Mouse (Mus musculus) adipocyte (in vitro differentiated cells): ENCODE data around the gene Hs6st1.

Experiments
- DNase-seq: peaks from one replicate; pipeline ENCODE4 v3.0.0-alpha.2; 2016; ENCODE audit warnings: low spot score

Gene Hs6st1

GRCm38 (mm10) chr1:36064861-36065760 is 3.1 kb upstream of the Hs6st1 start:
- peak; percentile 88 for DNase-seq

- no peak for DNase-seq
Measured at GRCm38 (mm10) chr1:36065761-36066150, 2.4 kb upstream of the Hs6st1 start.

GRCm38 (mm10) chr1:36066216-36066980 is 1.8 kb upstream of the Hs6st1 start:
- no peak for DNase-seq

GRCm38 (mm10) chr1:36067201-36067600 is 999 bp upstream of the Hs6st1 start:
- DNase-seq: no peak

- no peak for DNase-seq
Measured at GRCm38 (mm10) chr1:36067611-36068010, 589 bp upstream of the Hs6st1 start.

- DNase-seq: peak; percentile 30
Measured at GRCm38 (mm10) chr1:36068531-36069120, 426 bp downstream of the Hs6st1 start.

- DNase-seq: no peak
Measured at GRCm38 (mm10) chr1:36069291-36069771, 1.1 kb downstream of the Hs6st1 start.

GRCm38 (mm10) chr1:36070190-36070589 is 2.0 kb downstream of the Hs6st1 start:
- peak; percentile 20 for DNase-seq

GRCm38 (mm10) chr1:36070740-36071139 is 2.5 kb downstream of the Hs6st1 start:
- DNase-seq: no peak

- DNase-seq: no peak
Measured at GRCm38 (mm10) chr1:36071176-36071575, 3.0 kb downstream of the Hs6st1 start.

GRCm38 (mm10) chr1:36071611-36072010 is 3.4 kb downstream of the Hs6st1 start:
- no peak for DNase-seq

- peak; percentile 40 for DNase-seq
Measured at GRCm38 (mm10) chr1:36072588-36073556, 4.7 kb downstream of the Hs6st1 start.

- DNase-seq: no peak
Measured at GRCm38 (mm10) chr1:36073566-36073965, 5.4 kb downstream of the Hs6st1 start.

- DNase-seq: no peak
Measured at GRCm38 (mm10) chr1:36074197-36074596, 6.0 kb downstream of the Hs6st1 start.

- no peak for DNase-seq
Measured at GRCm38 (mm10) chr1:36074968-36075367, 6.8 kb downstream of the Hs6st1 start.

GRCm38 (mm10) chr1:36075652-36076051 is 7.5 kb downstream of the Hs6st1 start:
- DNase-seq: no peak

- DNase-seq: no peak
Measured at GRCm38 (mm10) chr1:36077084-36077483, 8.9 kb downstream of the Hs6st1 start.

- no peak for DNase-seq
Measured at GRCm38 (mm10) chr1:36078250-36078649, 10.1 kb downstream of the Hs6st1 start.

GRCm38 (mm10) chr1:36079679-36080078 is 11.5 kb downstream of the Hs6st1 start:
- no peak for DNase-seq

GRCm38 (mm10) chr1:36080974-36081373 is 12.8 kb downstream of the Hs6st1 start:
- DNase-seq: no peak

- DNase-seq: no peak
Measured at GRCm38 (mm10) chr1:36082184-36082583, 14.0 kb downstream of the Hs6st1 start.
